Mouse (Mus musculus) spleen, adult 2 months (tissue): ENCODE measurements at regions not wholly inside any gene's neighbourhood (a gene's known extent, or its start where the extent isn't known, plus 50 kb on each side); places are given as distances from the start of the nearest gene placed in this dataset.

Experiments
- DNase-seq, 2 experiments: peaks; one replicate each; pipeline versions ENCODE4 v3.0.0 to v3.0.0-alpha.2; 2012 to 2021; ENCODE audit warnings: low spot score in 2 of 2, low read depth in 1 of 2
- H3K27ac ChIP-seq: fragments of 200-500 bp; 2 replicates; pipeline ENCODE4 v1.5.1; 2012; ENCODE audit warnings: low read length, inconsistent platforms; ENCODE audit not compliant: insufficient read depth
- H3K27me3 ChIP-seq: fragments of 200-500 bp; 2 replicates; pipeline ENCODE4 v1.6.1; 2012; ENCODE audit warnings: mild to moderate bottlenecking, moderate library complexity, low read length, inconsistent platforms; ENCODE audit not compliant: control insufficient read depth, insufficient read depth
- H3K36me3 ChIP-seq: fragments of 200-500 bp; 2 replicates; pipeline ENCODE4 v1.6.1; 2012; ENCODE audit warnings: mild to moderate bottlenecking, low read length, inconsistent platforms; ENCODE audit not compliant: control insufficient read depth, insufficient read depth
- H3K4me1 ChIP-seq: fragments of 200-500 bp; 2 replicates; pipeline ENCODE4 v1.6.1; 2011; ENCODE audit warnings: inconsistent platforms; ENCODE audit not compliant: control insufficient read depth, insufficient read depth, insufficient read length
- H3K4me3 ChIP-seq: fragments of 200-500 bp; 2 replicates; pipeline ENCODE4 v1.5.1; 2011; ENCODE audit warnings: mild to moderate bottlenecking, inconsistent platforms; ENCODE audit not compliant: insufficient read depth, insufficient read length; ENCODE audit errors: extremely low read depth
- CTCF ChIP-seq: fragments of 200-500 bp; IDR thresholded peaks from 2 replicates; pipeline ENCODE4 v1.5.1; 2011; ENCODE audit warnings: mild to moderate bottlenecking, inconsistent platforms; ENCODE audit not compliant: insufficient read depth, insufficient read length, insufficient replicate concordance; ENCODE audit errors: extremely low read depth
- POLR2A ChIP-seq: fragments of 200-500 bp; IDR thresholded peaks from 2 replicates; pipeline ENCODE4 v1.6.1; 2011; ENCODE audit warnings: low read depth, low read length, inconsistent platforms
- WGBS: fragments of 180-500 bp; shearing (Covaris S2); methylation state at CpG from one replicate; pipeline ENCODE4 v1.1.7; 2018; 5-methylcytosine and 5-hydroxymethylcytosine counted together

GRCm38 (mm10) chr10:56912711-56913110 is 535.6 kb downstream of the Gja1 start:
- no peak overlapping the region for H3K4me3 ChIP-seq
- no peaks in the 10 kb centered on the region for H3K4me1 ChIP-seq
- no peaks in the 10 kb centered on the region for H3K27me3 ChIP-seq
- TF ChIP-seq CTCF (no peak), POLR2A (no peak)
- H3K27ac ChIP-seq = no peak overlapping the region
- no peak for DNase-seq
- WGBS = 62% methylated on average over 1 of the region's 1 CpGs
- no peaks in the 10 kb centered on the region for H3K36me3 ChIP-seq

DNA sequence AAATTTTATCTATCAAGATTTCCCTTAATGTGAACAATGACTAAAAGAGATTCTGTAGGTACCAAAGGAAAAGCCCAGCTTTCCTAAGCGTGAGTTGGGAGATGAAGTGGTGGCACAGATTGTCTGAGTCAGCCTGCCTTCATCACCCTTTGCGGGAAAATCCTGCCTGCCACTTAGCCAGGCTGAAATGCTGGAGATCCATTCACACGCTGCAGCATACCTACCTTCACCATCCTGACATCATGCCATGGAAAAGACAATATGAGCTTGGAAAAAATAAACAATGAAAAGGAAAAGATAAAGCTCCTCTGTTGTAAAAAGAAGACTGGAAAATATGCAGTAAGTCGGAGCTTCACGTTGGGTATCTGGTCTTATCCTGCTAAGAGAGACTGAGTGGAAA is 537.0 kb downstream of the Gja1 start:
- no peak for DNase-seq
- TF ChIP-seq POLR2A (no peak), CTCF (no peak)
- 88% methylated on average over 5 of the region's 5 CpGs for WGBS

GRCm38 (mm10) chr10:56918412-56918811 is 541.3 kb downstream of the Gja1 start:
- no peaks in the 10 kb centered on the region for H3K4me1 ChIP-seq
- H3K36me3 ChIP-seq = no peaks in the 10 kb centered on the region
- 80% methylated on average over 5 of the region's 5 CpGs for WGBS
- TF ChIP-seq CTCF (no peak), POLR2A (no peak)
- H3K4me3 ChIP-seq = no peak overlapping the region
- no peak for DNase-seq
- no peaks in the 10 kb centered on the region for H3K27me3 ChIP-seq
- H3K27ac ChIP-seq = no peak overlapping the region

More for the DNA sequence above, 537.0 kb downstream of the Gja1 start:
- H3K4me3 ChIP-seq = no peak overlapping the region
- H3K27ac ChIP-seq = no peak overlapping the region
- H3K4me1 ChIP-seq = no peaks in the 10 kb centered on the region
- H3K36me3 ChIP-seq = no peaks in the 10 kb centered on the region
- no peaks in the 10 kb centered on the region for H3K27me3 ChIP-seq

DNA sequence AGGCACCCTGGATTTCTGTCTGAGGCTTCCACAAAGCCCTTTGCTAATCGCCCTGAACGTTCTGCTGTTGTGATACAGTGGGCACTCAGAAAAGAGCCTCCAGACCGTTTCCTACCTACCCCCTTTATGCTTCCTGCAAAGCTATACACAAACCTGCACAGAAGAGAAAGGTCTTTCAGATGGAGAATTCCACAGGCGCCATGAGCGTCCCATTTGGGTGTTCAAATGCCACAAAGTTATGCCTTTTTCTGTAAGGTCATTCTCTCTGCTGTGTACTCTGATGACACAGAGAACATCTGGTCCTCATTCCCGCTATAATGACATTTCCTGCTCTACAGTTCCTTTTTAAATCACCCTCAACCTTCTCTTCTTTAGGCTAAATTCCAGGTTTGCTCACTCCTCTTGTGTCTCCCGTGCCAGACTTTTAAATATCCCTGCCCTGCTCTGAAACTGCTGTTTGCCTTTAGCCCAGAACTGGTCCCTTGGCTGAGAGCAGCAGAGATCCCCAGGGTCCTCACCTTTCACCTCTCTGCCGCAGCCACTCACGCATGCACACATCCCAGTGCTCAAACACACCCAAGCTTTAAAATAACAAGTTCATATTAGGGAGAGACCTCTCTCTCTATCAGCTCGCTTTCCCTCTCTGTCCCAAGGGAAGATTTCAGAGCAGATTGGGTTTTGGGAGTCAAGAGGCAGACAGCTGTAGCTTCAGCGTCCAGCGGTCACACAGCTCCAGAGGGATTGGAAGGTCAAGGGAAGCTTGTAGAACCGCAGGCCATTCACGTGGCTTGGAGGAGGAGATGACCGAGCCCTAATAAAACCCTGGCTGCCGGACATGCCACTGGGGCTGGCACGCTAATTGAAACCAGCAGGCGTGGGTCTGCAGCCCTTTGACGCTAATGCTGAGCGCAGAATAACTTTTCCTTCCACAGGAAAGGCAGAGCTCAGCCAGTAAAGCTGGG is 543.9 kb downstream of the Gja1 start:
- TF ChIP-seq CTCF (no peak), POLR2A (no peak)
- WGBS = 74% methylated on average over 20 of the region's 20 CpGs
- peak in 1 of 2 experiments; percentile 3 for DNase-seq
- Histone ChIP-seq H3K36me3 (no peaks in the 10 kb centered on the region), H3K4me1 (no peaks in the 10 kb centered on the region), H3K27me3 (no peaks in the 10 kb centered on the region), H3K4me3 (no peak overlapping the region), H3K27ac (no peak overlapping the region)

- H3K27ac ChIP-seq = no peak overlapping the region
- 92% methylated on average over 4 of the region's 4 CpGs for WGBS
- TF ChIP-seq CTCF (no peak), POLR2A (no peak)
- H3K27me3 ChIP-seq = no peaks in the 10 kb centered on the region
- H3K4me3 ChIP-seq = no peak overlapping the region
- DNase-seq = no peak
- H3K4me1 ChIP-seq = no peaks in the 10 kb centered on the region
- no peaks in the 10 kb centered on the region for H3K36me3 ChIP-seq
Measured at GRCm38 (mm10) chr10:56935174-56935573, 551.0 kb upstream of the Hsf2 start.

DNA sequence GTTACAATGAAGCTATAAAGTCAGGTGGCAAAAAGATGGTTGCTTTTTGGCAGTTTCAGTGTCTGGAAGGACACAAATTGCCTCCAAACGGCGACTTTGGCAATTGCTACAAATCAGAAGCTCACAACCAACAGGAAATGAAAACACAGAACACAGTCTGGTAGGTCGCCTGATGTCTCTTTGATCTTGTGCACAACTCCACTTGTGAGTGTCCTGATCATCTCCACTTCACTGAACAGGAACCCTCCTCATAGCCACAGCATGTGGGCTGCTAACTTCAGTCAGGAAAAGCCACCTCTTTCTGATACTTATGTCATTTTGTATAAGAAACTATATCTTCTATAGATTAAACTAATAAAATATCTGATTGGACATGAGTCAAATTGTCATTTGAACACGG is 544.2 kb upstream of the Hsf2 start:
- no peaks in the 10 kb centered on the region for H3K27me3 ChIP-seq
- TF ChIP-seq CTCF (no peak), POLR2A (no peak)
- H3K27ac ChIP-seq = no peak overlapping the region
- no peak for DNase-seq
- WGBS = 50% methylated on average over 4 of the region's 4 CpGs
- H3K4me3 ChIP-seq = no peak overlapping the region
- H3K4me1 ChIP-seq = no peaks in the 10 kb centered on the region
- no peaks in the 10 kb centered on the region for H3K36me3 ChIP-seq
